Comparison of ENCODE assay signal across 15 mouse cellular contexts in the genomic region with DNA sequence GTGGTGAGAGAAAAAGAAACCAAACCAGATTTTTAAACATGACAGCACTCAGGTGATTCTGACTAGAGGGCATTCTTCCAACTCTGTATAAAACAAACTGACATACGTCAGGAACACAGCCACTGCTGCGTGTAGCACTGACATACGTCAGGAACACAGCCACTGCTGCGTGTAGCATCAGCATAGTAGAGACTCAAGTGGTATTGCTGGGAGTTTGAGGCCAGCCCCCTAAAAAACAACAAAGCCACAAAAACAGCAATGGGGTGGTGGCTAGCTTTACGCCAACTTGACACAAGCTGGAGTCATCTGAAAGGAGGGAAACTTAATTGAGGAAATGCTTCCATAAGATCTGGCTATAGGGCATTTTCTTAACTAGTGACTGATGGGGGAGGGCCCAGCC.
"Had no signal": no experiment of that assay in that cellular context is flagged by ENCODE, and none has a peak within 500 bp of the region (broad histone marks: within the 10 kb centered on the region; RNA-seq: fewer than 3 reads in every experiment).

No protein-coding gene starts in this region.

- DNase-seq: gastrocnemius, adult 2 months; gastrocnemius, postnatal 10 days; gastrocnemius, postnatal 25 days; heart, adult 18-20 months; heart, postnatal 10 days; heart, postnatal 4 days; kidney, adult 11 months; kidney, adult 2 months; kidney, postnatal 10 days; kidney, postnatal 25 days; kidney, postnatal 4 days; liver; liver, embryonic 13.5 days had no signal

- ATAC-seq: hindbrain, embryonic 16.5 days; intestine, embryonic 16.5 days had no signal
